Mouse (Mus musculus): ENCODE measurements around the gene As3mt.
"Not testable (repeated sequence)": the region's sequence is repeated elsewhere in the genome, so short reads cannot be mapped to it uniquely, and the experiment has no call there.

The As3mt gene

DNA sequence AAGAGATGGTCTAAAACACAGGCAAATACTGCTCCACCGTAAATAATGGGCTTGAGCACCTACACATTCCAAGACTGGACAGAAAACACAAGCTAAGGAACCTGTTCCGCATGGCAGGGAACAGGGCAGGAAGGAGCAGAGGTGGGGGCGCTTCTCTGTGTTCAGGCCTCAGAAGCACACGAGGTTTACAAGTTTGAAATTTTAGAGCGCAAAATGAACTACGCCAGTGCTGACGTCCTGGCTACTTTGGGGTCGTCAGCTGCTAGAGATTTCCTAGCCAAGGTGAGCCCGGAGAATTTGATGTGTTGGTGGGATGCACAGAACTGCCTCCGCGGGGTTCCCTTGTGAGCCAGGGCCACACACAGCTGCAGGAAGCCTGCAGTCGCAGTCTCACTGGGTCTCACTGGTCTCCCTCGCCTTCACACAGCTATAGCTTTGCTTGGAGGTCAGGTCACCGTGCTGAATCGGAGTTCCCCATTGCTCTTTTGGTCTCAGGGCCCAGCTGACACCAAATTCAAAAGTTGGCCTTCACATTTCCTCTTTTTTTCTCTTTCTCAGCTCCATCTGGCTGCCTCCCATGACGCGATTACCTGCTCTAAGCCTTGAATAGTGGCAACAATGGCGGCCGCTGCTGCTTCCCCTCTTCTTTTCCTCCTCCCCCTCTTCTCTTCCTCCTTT lies 9.3 kb upstream of the As3mt start:
- ATAC-seq (ENCODE audit: insufficient number of reproducible peaks, low FRiP score, low TSS enrichment): no peak

DNA sequence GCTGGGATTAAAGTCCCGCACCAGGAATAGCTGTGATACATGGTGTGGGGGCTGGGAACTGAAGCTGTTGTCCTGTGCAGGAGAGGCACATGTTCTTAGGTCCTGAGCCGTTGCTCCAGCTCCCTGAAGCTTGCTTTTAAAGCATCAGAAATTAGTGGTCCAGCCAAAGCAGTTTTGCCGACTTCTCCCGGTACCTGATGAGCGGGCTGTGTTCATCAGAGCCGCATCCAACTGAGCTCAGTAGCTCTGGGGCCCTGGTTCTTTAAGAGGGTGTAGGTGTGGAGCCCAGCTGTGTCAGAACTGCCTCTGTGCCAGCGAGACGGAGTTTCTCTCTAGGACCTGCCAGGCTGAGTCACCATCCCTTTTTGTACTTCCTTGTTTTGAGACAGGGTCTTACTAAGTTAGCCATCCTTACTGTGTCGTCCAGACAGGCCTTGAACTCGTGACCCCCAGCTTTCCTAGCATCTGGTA lies 8.2 kb upstream of the As3mt start:
- no peak for ATAC-seq (ENCODE audit: insufficient number of reproducible peaks, low FRiP score, low TSS enrichment)

DNA sequence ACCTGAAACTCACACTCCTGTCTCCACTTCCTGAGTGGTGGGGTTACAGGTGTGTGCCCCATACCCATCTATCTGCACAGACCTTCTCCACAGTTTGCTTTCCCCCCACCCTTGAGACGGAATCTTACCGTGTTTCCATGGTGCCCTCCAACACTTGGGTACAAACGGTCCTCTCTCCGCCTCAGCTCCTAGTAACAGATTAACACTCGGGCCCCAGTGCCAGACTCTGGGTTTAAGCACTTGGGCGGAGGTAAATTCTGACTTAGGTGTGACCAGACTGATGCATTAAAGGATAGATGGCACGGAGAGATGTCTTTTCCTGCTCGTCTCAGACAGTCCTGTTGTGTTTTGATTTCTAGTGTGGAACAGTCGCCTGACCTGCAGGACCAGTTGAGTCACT lies 6.1 kb upstream of the As3mt start:
- no peak for ATAC-seq (ENCODE audit: insufficient number of reproducible peaks, low FRiP score, low TSS enrichment)

DNA sequence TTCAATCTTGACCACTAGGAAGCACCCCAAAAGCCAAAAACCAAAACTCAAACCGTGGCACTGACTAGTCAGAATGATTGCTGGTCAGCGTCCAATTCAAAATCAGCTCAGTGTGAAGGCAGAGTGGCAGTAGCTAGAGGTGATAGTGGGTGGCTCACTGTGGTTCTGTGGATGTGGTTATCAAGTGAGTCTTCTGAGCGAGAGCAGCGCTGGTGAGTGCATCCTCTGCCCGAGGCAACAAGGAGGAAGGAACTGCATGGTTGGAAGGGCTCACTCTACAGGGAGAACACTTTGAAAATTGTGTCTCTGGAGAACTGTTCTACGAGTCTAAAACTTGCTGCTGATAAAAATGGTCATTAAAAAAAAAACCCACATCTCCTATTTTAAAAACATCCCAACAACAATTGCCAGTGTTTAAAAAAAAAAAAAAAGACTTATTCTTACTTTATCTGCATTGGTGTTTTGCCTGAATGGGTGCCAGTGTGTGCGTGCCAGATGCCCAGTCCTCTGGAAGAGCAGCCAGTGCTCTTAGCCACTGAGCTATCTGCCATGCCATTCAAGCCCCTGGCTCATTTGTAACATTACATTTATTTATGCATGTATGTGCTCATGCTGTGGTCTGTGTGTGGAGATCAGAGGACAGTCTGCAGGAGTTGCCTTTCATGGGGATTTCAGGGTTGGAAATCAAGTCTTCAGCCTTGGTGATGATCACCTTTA lies 1.3 kb upstream of the As3mt start:
- ATAC-seq (ENCODE audit: insufficient number of reproducible peaks, low FRiP score, low TSS enrichment): no peak

DNA sequence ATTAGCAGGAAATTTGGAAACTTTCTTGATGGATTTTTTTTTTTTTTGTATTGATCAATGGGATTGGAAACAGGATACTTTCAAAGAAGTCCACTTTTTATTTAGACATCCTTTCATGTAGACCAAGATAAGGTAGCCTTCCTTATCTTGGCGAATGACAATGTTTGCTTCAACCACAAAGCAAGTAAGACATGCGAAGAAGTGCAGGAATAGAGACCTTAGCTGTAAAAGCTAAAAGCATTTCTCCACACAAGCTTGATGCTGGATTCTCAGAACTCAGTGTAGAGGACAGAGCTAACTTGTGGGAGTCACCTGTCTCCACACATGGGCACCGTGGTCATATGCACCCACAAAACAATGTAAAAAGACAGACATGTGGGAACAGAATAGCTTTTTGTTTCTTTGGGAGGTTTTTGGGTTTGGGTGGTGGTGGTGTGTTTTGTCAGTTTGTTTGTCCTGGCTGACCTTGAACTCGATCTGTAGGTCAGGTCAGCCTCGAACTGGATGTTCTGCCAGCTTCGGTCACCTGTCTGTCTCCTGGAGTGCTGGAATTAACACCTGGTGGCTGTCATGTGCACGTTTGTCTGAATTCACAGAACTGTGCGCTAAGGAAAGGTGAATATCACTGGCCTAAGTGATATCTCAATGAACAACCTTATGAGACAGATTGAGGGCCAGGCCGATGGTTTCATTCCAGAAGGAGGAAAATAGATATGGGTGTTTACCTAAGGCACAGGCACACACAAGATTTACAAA lies 540 bp upstream of the As3mt start:
- no peak for ATAC-seq (ENCODE audit: insufficient number of reproducible peaks, low FRiP score, low TSS enrichment)

DNA sequence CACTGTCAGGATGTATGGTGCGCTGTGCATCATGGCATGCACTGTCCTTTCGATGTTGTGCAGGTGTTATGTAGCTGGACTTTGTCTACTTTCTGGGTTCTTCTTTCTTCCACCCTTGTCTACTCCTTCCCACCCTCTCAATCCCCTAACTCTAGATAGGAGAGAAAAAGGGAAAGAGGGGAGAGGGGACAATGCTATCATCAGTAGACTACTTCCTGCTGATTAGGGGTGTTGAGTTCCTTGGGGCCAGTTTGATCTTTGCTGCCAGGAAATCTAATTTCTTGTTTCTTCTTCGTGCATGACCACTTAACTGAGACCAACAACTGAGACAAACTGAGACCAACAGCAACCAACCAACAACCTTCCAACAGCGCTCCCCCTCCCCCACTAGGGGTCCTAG lies 3.4 kb downstream of the As3mt start:
- no peak for ATAC-seq (ENCODE audit: insufficient number of reproducible peaks, low FRiP score, low TSS enrichment)

DNA sequence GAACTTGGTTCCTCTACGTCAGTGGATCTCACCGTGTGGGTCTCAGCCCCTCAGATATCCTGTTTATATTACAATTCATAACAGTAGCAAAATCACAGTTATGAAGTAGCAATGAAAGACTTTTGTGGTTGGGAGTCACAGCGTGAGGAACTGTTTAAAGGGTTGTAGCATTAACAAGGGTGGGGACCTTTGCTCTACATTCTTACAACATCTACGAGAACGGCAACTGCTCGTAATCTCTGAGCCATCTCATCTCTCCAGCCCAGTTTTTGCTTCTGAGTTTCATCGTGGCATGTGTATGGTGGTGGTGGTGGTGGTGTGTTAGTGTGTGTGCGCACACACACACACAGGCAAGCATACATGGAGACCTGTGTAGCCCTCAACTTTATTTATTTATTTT lies 7.0 kb downstream of the As3mt start:
- no peak for ATAC-seq (ENCODE audit: insufficient number of reproducible peaks, low FRiP score, low TSS enrichment)

DNA sequence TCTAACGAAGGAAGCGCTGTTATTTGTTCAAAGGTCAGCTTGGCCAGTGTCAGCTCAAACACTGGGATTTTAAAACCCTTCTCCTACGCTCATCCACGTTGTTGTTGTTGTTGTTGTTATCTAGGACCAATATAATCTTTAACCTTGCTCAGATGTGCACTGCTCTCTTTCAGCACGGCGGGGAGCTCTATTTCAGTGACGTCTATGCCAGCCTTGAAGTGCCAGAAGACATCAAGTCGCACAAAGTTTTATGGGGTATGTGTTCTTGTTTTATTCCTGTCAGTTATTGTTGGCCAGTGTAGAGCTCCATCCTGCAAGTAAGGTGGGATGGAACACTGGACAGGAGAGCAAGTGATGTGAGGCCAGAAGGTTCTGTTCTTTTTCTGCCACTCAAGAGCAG lies 7.8 kb downstream of the As3mt start:
- ATAC-seq (ENCODE audit: insufficient number of reproducible peaks, low FRiP score, low TSS enrichment): no peak

DNA sequence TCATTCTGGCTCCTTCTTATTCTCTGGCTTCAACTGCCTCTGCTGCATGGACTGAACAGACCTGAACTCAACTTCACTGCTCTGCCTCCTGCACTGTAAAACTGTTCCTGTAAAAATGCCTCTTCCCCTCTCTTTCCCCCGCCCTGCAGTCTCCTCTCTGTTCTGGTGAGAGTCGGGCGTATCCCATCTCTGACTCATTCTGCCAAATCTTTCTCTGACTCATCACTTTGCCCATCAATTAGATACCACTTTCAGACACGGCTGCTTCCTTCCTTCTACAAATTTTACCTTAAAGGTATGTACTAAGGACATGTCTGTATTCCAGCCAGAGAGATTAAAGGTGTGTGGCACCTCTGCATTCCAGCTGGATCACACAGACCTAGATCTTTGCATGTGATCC lies 10.9 kb downstream of the As3mt start:
- no peak for ATAC-seq (ENCODE audit: insufficient number of reproducible peaks, low FRiP score, low TSS enrichment)

DNA sequence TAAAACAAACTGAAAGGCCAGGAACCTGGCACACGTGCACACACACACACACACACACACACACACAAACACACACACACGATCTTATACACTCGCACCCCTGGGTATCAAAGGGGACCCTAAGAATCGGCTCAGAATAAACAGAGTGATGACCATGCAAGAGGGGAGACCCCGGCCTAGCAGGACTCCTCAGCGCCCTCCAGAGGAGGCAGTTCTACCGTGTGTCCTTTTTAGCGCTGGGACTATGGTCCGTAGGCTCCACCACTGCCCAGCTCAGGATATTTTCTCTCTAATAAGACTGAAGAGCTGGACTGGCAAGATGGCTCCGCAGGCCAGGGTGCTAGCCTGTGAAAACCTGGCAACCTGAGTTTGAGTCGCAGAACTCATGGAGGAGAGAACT lies 17.2 kb downstream of the As3mt start:
- ATAC-seq (ENCODE audit: insufficient number of reproducible peaks, low FRiP score, low TSS enrichment): no peak

DNA sequence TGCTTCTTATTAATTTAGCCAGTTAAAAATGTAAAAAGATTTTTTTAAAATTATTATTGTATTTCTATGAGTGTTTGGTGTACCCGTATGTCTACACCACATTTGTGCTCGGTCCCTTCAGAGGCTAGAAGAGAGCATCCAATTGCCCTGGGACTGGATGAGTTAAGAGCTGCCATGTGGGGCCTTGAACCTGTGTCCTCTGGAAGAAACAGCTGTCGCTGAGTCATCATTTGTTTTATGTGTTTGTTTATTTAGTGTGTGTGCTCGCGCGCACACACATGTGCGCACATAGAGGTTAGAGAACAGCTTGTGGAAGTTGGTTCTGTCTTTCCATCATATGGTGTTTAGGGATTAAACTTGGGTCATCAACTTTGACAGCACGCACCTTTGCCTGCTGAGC lies 18.9 kb downstream of the As3mt start:
- no peak for ATAC-seq (ENCODE audit: insufficient number of reproducible peaks, low FRiP score, low TSS enrichment)

DNA sequence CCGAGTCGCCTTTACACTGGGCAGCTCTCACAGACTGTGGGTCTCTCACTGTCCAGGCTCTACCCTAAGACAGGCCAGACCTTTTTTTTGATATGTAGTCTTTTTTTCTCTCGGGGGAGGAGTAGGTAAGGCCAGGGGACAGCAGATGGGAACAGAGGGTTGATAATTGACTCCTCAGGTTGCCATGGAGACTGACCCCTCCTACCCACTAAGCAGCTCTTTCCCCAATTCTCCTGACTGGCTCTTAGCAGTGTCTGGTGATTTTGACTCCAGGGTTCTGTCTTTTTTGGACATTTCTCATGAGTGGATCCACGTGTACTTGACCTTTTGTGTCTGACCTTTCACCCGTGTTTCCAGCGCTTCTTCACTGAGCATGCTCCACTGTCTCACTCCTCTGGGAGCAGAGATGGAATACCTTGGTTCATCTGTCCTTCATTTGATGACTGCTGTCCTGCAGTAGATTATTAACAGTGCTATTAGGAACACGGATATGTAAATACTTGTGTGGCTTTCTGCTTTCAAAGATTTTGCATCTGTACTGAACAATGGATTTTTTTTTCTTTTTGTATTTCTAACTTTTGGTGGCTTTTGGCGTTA lies 20.0 kb downstream of the As3mt start:
- ATAC-seq (ENCODE audit: insufficient number of reproducible peaks, low FRiP score, low TSS enrichment): no peak

DNA sequence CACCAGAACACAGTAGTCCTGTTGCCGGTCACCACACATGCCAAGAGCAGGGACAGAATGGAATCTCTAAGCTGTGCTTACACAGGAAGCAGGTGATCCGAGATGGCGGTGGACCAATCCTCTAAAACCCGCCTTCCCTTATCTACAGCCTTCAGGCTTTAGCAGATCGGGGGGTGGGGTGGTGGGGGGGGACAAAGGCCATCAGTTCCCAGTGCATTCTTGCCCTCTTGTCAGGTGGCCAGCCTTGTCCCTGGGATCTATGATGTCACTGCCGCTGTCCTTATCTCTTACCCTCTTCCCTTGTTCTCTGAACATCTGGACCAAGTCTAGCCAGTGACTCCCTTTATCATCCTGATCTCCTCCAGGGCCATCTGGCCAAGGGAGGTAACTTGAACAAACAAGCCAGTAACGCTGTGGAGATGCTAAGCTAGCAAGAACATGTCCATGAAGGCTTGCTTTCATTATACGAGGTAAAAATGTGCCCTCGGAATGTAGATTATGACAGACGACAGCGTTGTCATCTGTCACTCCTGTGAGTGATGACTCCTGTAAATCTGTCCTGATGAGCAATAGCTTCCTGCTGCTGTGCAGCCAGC lies 20.8 kb downstream of the As3mt start:
- ATAC-seq (ENCODE audit: insufficient number of reproducible peaks, low FRiP score, low TSS enrichment): no peak

DNA sequence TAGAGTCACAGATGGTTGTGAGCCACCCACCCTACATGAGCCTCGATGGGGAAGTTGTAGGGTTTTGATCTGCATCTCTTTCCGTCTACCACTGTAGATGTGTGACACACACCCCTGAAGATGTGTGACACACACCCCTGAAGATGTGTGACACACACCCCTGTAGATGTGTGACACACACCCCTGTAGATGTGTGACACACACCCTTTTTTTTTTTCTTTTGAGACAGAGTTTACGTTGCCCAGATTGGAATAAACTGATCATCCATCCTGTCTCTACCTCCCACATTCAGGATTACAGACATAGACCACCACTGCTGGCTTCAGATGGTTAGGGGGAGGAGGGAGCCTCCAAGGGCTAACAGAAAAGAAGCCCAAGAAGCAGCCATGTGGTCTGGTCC lies 21.7 kb downstream of the As3mt start:
- ATAC-seq (ENCODE audit: insufficient number of reproducible peaks, low FRiP score, low TSS enrichment): no peak

DNA sequence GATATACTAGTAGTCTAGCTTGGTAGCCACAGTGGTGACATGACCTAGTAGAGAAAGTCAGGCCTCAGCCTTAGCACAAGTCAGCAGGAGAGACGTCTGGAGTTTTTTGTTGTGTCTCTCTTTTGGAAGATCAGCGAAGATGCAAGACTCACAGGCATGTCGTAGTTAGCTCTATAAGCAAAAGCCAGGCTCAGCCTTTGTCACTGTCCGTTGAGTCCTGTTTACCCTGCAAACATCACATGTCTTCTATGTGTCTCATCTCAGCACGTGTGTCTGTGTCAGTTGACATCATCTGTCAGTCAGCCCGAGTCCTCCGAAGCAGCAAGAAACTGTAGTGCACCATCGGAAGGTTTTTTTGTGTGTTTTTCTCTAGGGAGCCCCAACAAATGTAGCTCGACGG lies 24.1 kb downstream of the As3mt start:
- no peak for ATAC-seq (ENCODE audit: insufficient number of reproducible peaks, low FRiP score, low TSS enrichment)

DNA sequence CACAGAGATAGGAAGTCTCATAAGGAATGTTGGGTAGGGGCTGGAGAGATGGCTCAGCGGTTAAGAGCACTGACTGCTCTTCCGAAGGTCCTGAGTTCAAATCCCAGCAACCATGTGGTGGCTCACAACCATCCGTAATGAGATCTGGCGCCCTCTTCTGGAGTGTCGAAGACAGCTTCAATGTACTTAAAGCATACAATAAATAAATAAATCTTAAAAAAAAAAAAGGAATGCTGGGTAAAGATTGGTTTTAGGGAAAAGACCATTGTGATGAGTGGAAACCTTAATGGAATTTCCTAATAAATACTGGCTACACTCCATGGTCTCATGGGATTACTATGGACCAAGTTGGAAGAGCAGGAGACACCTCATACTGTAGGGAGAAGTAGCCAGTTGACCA lies 25.4 kb downstream of the As3mt start:
- ATAC-seq (ENCODE audit: insufficient number of reproducible peaks, low FRiP score, low TSS enrichment): not testable (repeated sequence)

DNA sequence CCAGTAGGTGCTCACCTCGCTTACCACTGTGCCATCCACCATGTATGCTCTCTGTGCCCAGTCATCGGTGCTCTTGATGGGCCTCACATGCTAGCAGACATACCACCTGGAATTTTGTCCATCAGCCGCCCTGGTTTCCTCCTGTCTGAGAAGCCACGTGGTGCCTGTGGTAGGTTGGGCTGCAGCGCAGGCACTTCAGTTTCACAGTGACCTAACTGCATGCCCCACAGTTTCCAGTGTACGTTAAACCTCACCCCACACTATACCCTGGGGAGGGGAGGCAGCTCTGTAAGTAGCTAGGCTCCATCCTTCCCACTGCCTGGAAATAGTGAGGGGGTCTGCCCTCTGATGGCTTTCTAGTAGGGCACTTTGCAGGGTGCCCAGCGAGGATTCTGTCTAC lies 26.4 kb downstream of the As3mt start:
- ATAC-seq (ENCODE audit: insufficient number of reproducible peaks, low FRiP score, low TSS enrichment): no peak

DNA sequence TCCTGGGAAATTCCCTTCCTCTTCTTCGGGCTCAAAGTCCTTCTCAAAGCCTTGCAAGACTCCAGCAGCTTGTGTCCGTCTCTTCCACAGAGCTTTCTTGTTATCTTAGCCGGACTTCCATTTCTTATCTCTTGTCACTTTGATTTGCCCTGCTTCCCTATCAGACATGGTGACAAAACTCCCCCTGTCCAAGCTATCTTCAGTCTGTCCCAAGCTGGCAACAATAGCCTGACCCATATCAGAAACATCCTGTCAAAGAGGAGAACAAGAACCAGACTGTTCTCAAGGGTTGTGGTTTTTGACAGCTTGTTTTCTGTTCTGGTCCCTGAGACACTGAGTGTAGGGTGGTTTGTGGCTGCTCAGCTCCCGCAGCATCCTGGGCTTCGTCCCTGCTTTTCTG lies 28.0 kb downstream of the As3mt start:
- ATAC-seq (ENCODE audit: insufficient number of reproducible peaks, low FRiP score, low TSS enrichment): no peak

DNA sequence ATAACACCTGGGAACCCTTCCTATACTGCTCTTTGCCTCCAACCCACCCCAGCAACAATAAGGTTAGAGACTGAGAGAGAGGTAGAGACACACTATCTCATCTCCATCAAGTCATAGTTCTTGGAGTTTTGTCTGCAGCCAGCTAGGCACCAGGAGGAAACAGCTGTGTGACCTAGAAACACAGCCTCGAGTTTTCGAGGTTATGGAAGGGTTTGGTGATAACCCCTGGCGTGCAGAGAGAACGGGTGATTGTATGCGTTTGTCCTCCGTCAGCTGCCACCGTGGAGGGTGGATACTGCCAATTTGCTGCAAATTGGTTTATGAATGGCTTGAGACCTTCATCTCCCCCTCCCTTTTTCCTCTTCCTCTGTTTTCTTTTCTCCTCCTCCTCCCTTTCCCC lies 29.8 kb downstream of the As3mt start:
- no peak for ATAC-seq (ENCODE audit: insufficient number of reproducible peaks, low FRiP score, low TSS enrichment)

DNA sequence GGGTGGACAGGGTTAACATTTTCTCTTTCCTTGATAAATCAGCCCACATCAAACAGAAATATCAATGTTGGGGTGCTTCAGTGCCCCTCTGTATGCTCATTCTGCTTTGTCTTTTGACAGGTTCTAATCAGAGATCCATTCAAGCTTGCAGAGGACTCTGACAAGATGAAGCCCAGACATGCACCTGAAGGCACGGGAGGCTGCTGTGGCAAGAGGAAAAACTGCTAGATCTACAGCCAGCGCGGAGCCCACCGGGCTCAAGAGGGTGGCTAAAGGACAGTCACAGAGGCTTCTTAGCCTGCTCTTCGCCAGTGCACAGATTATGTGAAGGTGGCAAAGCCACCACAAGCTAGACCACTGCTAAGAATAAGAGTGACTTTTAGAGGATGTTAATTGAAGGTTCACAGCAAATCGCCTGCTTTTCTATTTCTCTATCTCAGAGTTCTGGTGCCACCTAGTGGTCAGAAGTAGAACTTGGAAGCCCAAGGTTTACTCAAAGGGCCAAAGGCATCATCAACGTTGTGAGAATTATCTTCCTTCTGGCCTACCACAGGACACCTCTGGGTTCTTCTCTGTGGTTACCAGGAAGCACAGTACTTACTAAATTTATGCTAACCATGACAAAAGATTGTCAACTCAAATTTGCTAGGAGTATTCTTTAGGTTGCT lies 33.2 kb downstream of the As3mt start:
- ATAC-seq (ENCODE audit: insufficient number of reproducible peaks, low FRiP score, low TSS enrichment): no peak
